Mouse (Mus musculus) stomach, postnatal 0 days (tissue): ENCODE results near the gene B430218F22Rik.

Experiments
- CTCF ChIP-seq: IDR thresholded peaks from 2 replicates; pipeline ENCODE4 v1.5.1; 2016; ENCODE audit warnings: antibody characterized with exemption, low read depth, mild to moderate bottlenecking, moderate library complexity
- EP300 ChIP-seq: optimal IDR thresholded peaks from 2 replicates; pipeline ENCODE3; 2016; ENCODE audit warnings: antibody characterized with exemption

- TF ChIP-seq EP300 (no peak), CTCF (peak; percentile 88)
Measured at GRCm38 (mm10) chr13:118350257-118350656, 36.2 kb upstream of the B430218F22Rik start.
